Mouse (Mus musculus) layer of hippocampus, postnatal 36 days (tissue): ENCODE data around the gene Pcmt1. TPM values are rescaled to one million over a fixed set of nuclear protein-coding genes. Genes with fewer than 3 reads are reported as not detected.
A peak's percentile ranks its signal among the peaks of the same experiment; 100 is the strongest.

Source experiments
- DNase-seq, 2 experiments: peaks; one replicate each; pipeline ENCODE4 v3.0.0; 2022
- total RNA-seq, 2 experiments: library from RNA; stranded (reverse); gene quantifications; 2 replicates each; pipeline ENCODE4 v1.2.3; 2021

Pcmt1 gene
- total RNA-seq, 2 experiments from 2014 or later = 159 to 166 TPM

GRCm38 (mm10) chr10:7586771-7587170, 94.2 kb downstream of the Pcmt1 start:
- DNase-seq = no peak

- peak in 1 of 2 experiments; percentile 59 for DNase-seq
These were observed 97.9 kb downstream of the Pcmt1 start for GRCm38 (mm10) chr10:7582891-7583557.

- DNase-seq = peak; percentile 22 to 48
These were observed 98.6 kb downstream of the Pcmt1 start for GRCm38 (mm10) chr10:7582157-7582890.

GRCm38 (mm10) chr10:7581401-7581800, 99.5 kb downstream of the Pcmt1 start:
- DNase-seq = no peak

Other genes with a start within 250 kb of the Pcmt1 start
- under 1 TPM; 0.50 to 0.53 TPM for gene Ulbp1, start 207.5 kb downstream of the Pcmt1 start, total RNA-seq
- 100 to 1,000 TPM; 195 to 210 TPM for gene Lrp11, start 91.3 kb downstream of the Pcmt1 start, total RNA-seq
- 1 to 10 TPM; 5.3 to 5.4 TPM for gene Nup43, start 13.6 kb downstream of the Pcmt1 start, total RNA-seq
- gene Lats1, start 78 bp upstream of the Pcmt1 start, total RNA-seq = 10 to 100 TPM; 33.5 to 38.6 TPM
- gene Katna1, start 44.9 kb upstream of the Pcmt1 start, total RNA-seq = 10 to 100 TPM; 15.0 to 19.1 TPM
- 10 to 100 TPM; 15.9 to 19.5 TPM for gene Ginm1, start 111.7 kb upstream of the Pcmt1 start, total RNA-seq
- gene Ppil4, start 111.8 kb upstream of the Pcmt1 start, total RNA-seq = 10 to 100 TPM; 34.9 to 37.9 TPM
- gene Zc3h12d, start 151.3 kb upstream of the Pcmt1 start, total RNA-seq = under 1 TPM; 0.13 to 0.17 TPM